8 mouse cellular contexts compared by ENCODE assay signal in genomic region chr2:158028354-158028863, GRCm38 (mm10). TPM values are rescaled to one million over a fixed set of nuclear protein-coding genes. Genes with fewer than 3 reads are reported as not detected.
DNase-seq lines count a peak whose midpoint lies in the region; ATAC-seq and TF ChIP-seq lines count a peak whose summit lies in the region.

TSS of gene Tti1 (minus strand) at chr2:158028433.
TSS of gene Rprd1b (plus strand) at chr2:158028497.

- TF ChIP-seq CTCF in Patski (IDR thresholded peaks at IDR 0.05) = no peak

- peak; percentile 80 for ATAC-seq in Patski
- ATAC-seq in hindbrain, embryonic 14.5 days (ENCODE audit: low FRiP score) = peak; percentile 94

- H3K27me3 ChIP-seq in Patski = no peaks in the 10 kb centered on the region
- no peaks in the 10 kb centered on the region for H3K27me3 ChIP-seq in hindbrain, embryonic 14.5 days (ENCODE audit: control insufficient read depth, insufficient read depth, low read length)

- H3K9me3 ChIP-seq in hindbrain, embryonic 14.5 days (ENCODE audit: control insufficient read depth, low read length) = no peaks in the 10 kb centered on the region

- H3K9ac ChIP-seq in hindbrain, embryonic 14.5 days = peak within 1 kb of the TSS; percentile 86

- POLR2A ChIA-PET in Patski (lab: Charles Lee) = interaction anchor here (1.3 kb wide), 1 partner anchor 62 kb away, joined by 3 read pairs; no protein-coding TSS in a partner anchor

- H3K4me2 ChIP-seq in hindbrain, embryonic 14.5 days (replicated peaks) = peak within 1 kb of the TSS; percentile 95

- peaks cover 28% of the 10 kb centered on the region for H3K4me1 ChIP-seq in hindbrain, embryonic 14.5 days (replicated peaks; ENCODE audit: control insufficient read depth, insufficient read depth, low read length)

- no peaks in the 10 kb centered on the region for H3K36me3 ChIP-seq in hindbrain, embryonic 14.5 days (replicated peaks; ENCODE audit: control insufficient read depth, insufficient read depth)

- DNase-seq in Patski (ENCODE audit: low read depth, low spot score) = peak; percentile 67
- peak; percentile 96 to 97 for DNase-seq in cerebellum, postnatal 14 days
- peak; percentile 89 to 91 for DNase-seq in frontal cortex, postnatal 25 days (ENCODE audit: low spot score in 2 of 2)
- DNase-seq in hindbrain, embryonic 14.5 days (ENCODE audit: low spot score) = peak; percentile 97
- peak; percentile 95 to 96 for DNase-seq in layer of hippocampus, postnatal 36 days
- peak; percentile 94 for DNase-seq in lung, postnatal 36 days
- DNase-seq in retina, postnatal 1 day = peak; percentile 98
- DNase-seq in urinary bladder, adult 18-20 months (ENCODE audit: low spot score in 2 of 2) = peak; percentile 90 to 95

- CTCF ChIA-PET in Patski (lab: Charles Lee) = interaction anchor here (1.2 kb wide), 1 partner anchor 14 kb away, joined by 3 read pairs; no protein-coding TSS in a partner anchor

- in situ Hi-C loops in Patski (cut with MboI; ENCODE audit: low pct_unique_long_range_greater_than_20kb) = no loop called here

- peak within 1 kb of the TSS; percentile 74 for H3K4me3 ChIP-seq in hindbrain, embryonic 14.5 days (replicated peaks; ENCODE audit: low read length)

- 0% methylated on average over 52 of the region's 52 CpGs for WGBS in hindbrain, embryonic 14.5 days

- H3K27ac ChIP-seq in hindbrain, embryonic 14.5 days = peak within 1 kb of the TSS; percentile 89

RNA-seq across cellular contexts. Expression of gene Tti1, which starts in this region (rescaled TPM):
- 25.1 TPM for polyA plus RNA-seq in Patski (2021)
- 15.6 and 17.3 TPM in 2 replicates for polyA plus RNA-seq in hindbrain, embryonic 14.5 days (2014; fragmentation: Nextera tagmentation; extraction: Ambion mirVana)
- 10 to 100 TPM; 20.4 to 22.7 TPM for total RNA-seq in layer of hippocampus, postnatal 36 days (2021)

RNA-seq across cellular contexts. Expression of gene Rprd1b, which starts in this region (rescaled TPM):
- polyA plus RNA-seq in Patski (2021) = 20.1 TPM
- 30.8 and 34.9 TPM in 2 replicates for polyA plus RNA-seq in hindbrain, embryonic 14.5 days (2014; fragmentation: Nextera tagmentation; extraction: Ambion mirVana)
- 10 to 100 TPM; 46.4 to 54.7 TPM for total RNA-seq in layer of hippocampus, postnatal 36 days (2021)

Comparison
In these comparisons a context has a peak if more than half of its experiments do, and no peak if none do; other contexts are left out.
1. Peak in every context shown above with its lines: DNase-seq, ATAC-seq, H3K4me3 ChIP-seq and H3K27ac ChIP-seq.